Mouse (Mus musculus): ENCODE data around the gene Isy1.

DNA sequence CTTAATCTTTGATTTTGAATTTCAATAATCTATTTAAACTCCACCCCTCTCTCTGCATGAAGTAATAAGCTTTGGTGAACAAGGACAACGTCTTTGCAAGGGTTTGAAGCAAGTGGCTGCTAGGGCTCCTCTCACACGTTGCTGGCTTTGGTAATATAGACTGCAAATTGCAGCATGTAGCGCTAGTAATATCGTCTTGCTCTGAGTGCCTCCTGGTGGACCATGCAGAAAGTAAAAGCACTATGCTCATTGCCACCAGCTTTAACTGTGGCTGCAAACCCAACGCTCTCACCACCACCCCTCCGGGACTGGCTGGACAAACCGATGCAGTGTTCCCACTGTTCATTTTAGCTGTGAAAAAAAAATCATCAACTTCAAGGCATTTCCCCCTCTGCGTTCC, 68.0 kb downstream of the Isy1 start:
- TF ChIP-seq CTCF (IDR thresholded peaks at IDR 0.05; ENCODE audit: control insufficient read depth, insufficient read depth, low read length) (no peak), POLR2A (IDR thresholded peaks at IDR 0.05; ENCODE audit: borderline replicate concordance, control insufficient read depth, low read depth, low read length) (no peak)

Data from bone marrow, adult 2 months (tissue).